Mouse (Mus musculus) intestine, postnatal 0 days (tissue): ENCODE results near the gene Pcnx2. TPM values are rescaled to one million over a fixed set of nuclear protein-coding genes. Genes with fewer than 3 reads are reported as not detected.

Source experiments
- ATAC-seq: fragments of 200-750 bp; cut with Nextera tagmentation; 2 replicates; pipeline ENCODE4 v1.8.0; 2017; ENCODE audit warnings: mild to moderate bottlenecking, moderate TSS enrichment, moderate library complexity
- H3K27ac ChIP-seq: fragments of 300-500 bp; sonication (generic); 2 replicates; pipeline ENCODE4 v1.5.1; 2014; ENCODE audit warnings: mild to moderate bottlenecking, low read depth, low read length, moderate library complexity
- H3K27me3 ChIP-seq: fragments of 300-500 bp; sonication (generic); replicated peaks from 2 replicates; pipeline ENCODE4 v1.6.1; 2014; ENCODE audit warnings: low read length, mixed read lengths; ENCODE audit not compliant: control insufficient read depth, insufficient read depth
- H3K36me3 ChIP-seq: fragments of 300-500 bp; sonication (generic); 2 replicates; pipeline ENCODE4 v1.6.1; 2014; ENCODE audit warnings: mild to moderate bottlenecking, moderate library complexity; ENCODE audit not compliant: control insufficient read depth, insufficient read depth
- H3K4me1 ChIP-seq: fragments of 300-500 bp; sonication (generic); replicated peaks from 2 replicates; pipeline ENCODE4 v1.6.1; 2014; ENCODE audit warnings: antibody characterized with exemption, low read length, mixed read lengths; ENCODE audit not compliant: control insufficient read depth, insufficient read depth
- H3K4me2 ChIP-seq: fragments of 300-500 bp; sonication (generic); replicated peaks from 2 replicates; pipeline ENCODE4 v1.6.1; 2014; ENCODE audit warnings: low read depth, mild to moderate bottlenecking, moderate library complexity
- H3K4me3 ChIP-seq: fragments of 300-500 bp; sonication (generic); 2 replicates; pipeline ENCODE4 v1.5.1; 2014; ENCODE audit warnings: low read depth, low read length
- H3K9ac ChIP-seq: fragments of 300-500 bp; sonication (generic); 2 replicates; pipeline ENCODE4 v1.6.1; 2014; ENCODE audit warnings: mild to moderate bottlenecking, low read depth, low read length
- H3K9me3 ChIP-seq: fragments of 300-500 bp; sonication (generic); 2 replicates; pipeline ENCODE4 v1.6.1; 2016; ENCODE audit warnings: mixed run types; ENCODE audit not compliant: control insufficient read depth
- CTCF ChIP-seq: sonication (generic); IDR thresholded peaks from 2 replicates; pipeline ENCODE4 v1.5.1; 2016; ENCODE audit warnings: low read depth, mild to moderate bottlenecking, control low read depth, antibody characterized with exemption, moderate library complexity
- WGBS: fragments of 180-500 bp; shearing (Covaris S2); extraction: QIAGEN DNeasy Blood & Tissue Kit; methylation state at CpG from one replicate; pipeline ENCODE4 v1.1.7; 2014; 5-methylcytosine and 5-hydroxymethylcytosine counted together
- polyA plus RNA-seq: library from polyadenylated mRNA; unstranded; fragments of >200 nt; fragmentation: Nextera tagmentation; extraction: Ambion mirVana; gene quantifications from 2 replicates; pipeline ENCODE4 v1.2.1, GENCODE M21; 2015

Gene Pcnx2
- polyA plus RNA-seq, 1 experiment from 2014 or later = 0.29 TPM

DNA sequence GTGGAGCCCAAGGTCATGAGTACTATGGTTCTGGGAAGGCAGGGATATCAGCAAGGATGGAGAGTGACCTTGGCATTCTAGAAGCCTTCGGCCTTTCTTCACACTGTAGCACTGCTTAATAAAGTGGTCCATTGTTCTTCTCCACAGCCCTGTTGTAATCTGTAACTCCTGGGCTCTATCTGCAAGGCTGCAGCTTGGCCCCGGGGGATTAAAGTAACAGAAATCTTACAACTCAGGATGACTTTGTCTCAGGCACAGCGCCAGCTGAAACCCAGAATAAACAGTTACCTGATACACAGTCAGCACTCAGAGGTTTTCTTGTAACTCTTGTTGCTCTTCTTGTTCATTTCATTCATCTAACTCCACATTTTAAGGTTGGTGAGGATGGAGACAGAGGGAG lies 4.4 kb upstream of the Pcnx2 start:
- H3K9ac ChIP-seq = no peak overlapping the region
- no peak for TF ChIP-seq CTCF
- no peak for ATAC-seq

DNA sequence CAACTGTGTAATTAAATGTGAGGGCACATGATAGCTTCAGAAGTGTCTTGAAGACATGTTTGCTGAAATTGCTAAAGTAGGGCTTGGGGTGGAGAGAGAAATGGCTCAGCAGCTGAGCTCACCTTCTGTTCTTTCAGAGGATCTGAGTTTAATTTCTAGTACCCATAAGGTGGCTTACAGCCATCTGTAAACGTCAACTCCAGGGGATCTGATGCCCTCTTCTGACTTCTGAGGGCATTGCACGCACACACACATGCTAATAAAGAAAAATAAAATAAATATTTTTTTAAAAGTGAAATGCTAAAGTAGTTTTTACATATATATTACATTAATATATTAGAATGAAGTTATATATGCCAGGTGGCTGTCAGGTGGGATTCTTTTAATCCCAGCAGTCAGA lies 3.0 kb upstream of the Pcnx2 start:
- ATAC-seq = no peak

More for the DNA sequence above, 4.4 kb upstream of the Pcnx2 start:
- 42% methylated on average over 3 of the region's 3 CpGs for WGBS
- H3K9me3 ChIP-seq = no peaks in the 10 kb centered on the region
- no peak overlapping the region for H3K4me2 ChIP-seq
- peaks cover 12% of the 10 kb centered on the region for H3K27me3 ChIP-seq
- H3K4me1 ChIP-seq = no peaks in the 10 kb centered on the region
- H3K36me3 ChIP-seq = no peaks in the 10 kb centered on the region
- no peak overlapping the region for H3K4me3 ChIP-seq
- H3K27ac ChIP-seq = no peak overlapping the region

DNA sequence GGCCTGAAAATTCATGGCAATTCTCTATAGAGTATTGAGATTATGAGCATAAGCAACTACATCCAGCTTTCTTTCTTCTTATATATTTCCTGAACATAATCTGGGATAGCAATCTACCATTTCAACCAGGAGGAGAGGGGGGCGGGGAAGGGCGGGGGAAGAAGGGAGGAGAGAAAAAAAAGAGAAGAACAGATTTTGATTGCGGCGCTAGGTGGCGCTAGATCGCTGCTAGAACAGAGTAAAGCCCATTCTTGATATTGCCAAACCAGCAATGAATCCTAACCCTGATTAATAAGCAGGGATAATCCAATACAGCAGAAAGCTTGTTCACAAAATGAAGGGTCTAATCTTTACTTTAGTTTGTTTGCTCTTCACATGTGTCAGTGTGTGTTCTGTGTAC lies 782 bp upstream of the Pcnx2 start:
- peak; percentile 78 for TF ChIP-seq CTCF
- no peak for ATAC-seq
- Histone ChIP-seq H3K36me3 (no peaks in the 10 kb centered on the region), H3K4me2 (peak overlapping the region; percentile 33), H3K9me3 (no peaks in the 10 kb centered on the region), H3K4me3 (no peak overlapping the region), H3K4me1 (no peaks in the 10 kb centered on the region), H3K27me3 (peaks cover 13% of the 10 kb centered on the region), H3K9ac (no peak overlapping the region), H3K27ac (no peak overlapping the region)
- under 1% methylated on average over 6 of the region's 6 CpGs for WGBS

More for the DNA sequence above, 3.0 kb upstream of the Pcnx2 start:
- H3K27ac ChIP-seq = no peak overlapping the region
- peak; percentile 59 for TF ChIP-seq CTCF
- H3K27me3 ChIP-seq = peaks cover 13% of the 10 kb centered on the region
- H3K9me3 ChIP-seq = no peaks in the 10 kb centered on the region
- no peaks in the 10 kb centered on the region for H3K36me3 ChIP-seq
- no peak overlapping the region for H3K4me2 ChIP-seq
- H3K4me1 ChIP-seq = no peaks in the 10 kb centered on the region
- no peak overlapping the region for H3K4me3 ChIP-seq
- H3K9ac ChIP-seq = no peak overlapping the region
- 23% methylated on average over 2 of the region's 2 CpGs for WGBS

DNA sequence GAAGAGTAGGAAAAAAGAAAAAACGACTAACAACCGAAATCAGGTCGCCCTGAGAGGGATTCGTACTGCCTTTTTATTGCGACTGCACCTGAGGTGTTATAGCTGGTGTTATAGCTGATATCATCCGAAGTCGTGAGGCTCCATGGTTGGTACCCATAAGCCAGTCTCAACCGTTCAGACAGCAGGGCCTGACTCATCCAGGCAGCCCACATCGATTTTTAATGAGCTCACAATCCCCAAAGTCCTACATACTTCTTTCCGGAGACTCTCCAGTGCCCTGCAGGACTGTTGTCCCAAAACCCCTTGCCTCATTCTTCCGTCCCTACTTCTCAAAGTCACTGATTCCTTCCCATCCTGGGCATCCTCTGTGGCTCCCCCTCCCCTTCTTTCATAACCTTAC lies 729 bp downstream of the Pcnx2 start:
- no peaks in the 10 kb centered on the region for H3K4me1 ChIP-seq
- H3K4me2 ChIP-seq = no peak overlapping the region
- peaks cover 13% of the 10 kb centered on the region for H3K27me3 ChIP-seq
- no peak for TF ChIP-seq CTCF
- H3K9me3 ChIP-seq = no peaks in the 10 kb centered on the region
- ATAC-seq = no peak
- no peaks in the 10 kb centered on the region for H3K36me3 ChIP-seq
- no peak overlapping the region for H3K9ac ChIP-seq
- no peak overlapping the region for H3K4me3 ChIP-seq
- 71% methylated on average over 11 of the region's 11 CpGs for WGBS
- H3K27ac ChIP-seq = no peak overlapping the region

DNA sequence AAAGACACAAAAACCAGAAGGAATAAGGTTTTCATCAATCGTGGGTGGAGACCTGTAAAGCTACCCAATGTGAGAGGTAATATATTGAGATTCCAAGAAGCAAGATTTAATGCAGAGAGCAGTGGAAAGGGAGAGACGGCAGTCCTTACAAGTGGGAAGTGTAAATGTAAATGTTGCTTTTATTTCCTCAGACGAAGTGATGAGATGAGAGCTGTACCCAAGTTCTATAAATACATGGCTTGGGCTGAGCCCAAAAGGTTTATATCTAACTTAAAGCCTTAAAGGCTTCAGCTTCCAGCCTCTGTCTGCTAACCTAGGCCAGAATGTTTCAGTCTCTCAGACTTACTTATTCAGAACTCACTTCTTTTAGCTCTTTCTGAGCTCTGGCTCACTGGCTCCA lies 8.2 kb downstream of the Pcnx2 start:
- Histone ChIP-seq H3K4me3 (no peak overlapping the region), H3K27me3 (no peaks in the 10 kb centered on the region), H3K9ac (no peak overlapping the region), H3K4me1 (no peaks in the 10 kb centered on the region), H3K36me3 (no peaks in the 10 kb centered on the region), H3K4me2 (no peak overlapping the region), H3K27ac (no peak overlapping the region), H3K9me3 (no peaks in the 10 kb centered on the region)
- no peak for ATAC-seq
- 73% methylated on average over 3 of the region's 3 CpGs for WGBS
- TF ChIP-seq CTCF = no peak

DNA sequence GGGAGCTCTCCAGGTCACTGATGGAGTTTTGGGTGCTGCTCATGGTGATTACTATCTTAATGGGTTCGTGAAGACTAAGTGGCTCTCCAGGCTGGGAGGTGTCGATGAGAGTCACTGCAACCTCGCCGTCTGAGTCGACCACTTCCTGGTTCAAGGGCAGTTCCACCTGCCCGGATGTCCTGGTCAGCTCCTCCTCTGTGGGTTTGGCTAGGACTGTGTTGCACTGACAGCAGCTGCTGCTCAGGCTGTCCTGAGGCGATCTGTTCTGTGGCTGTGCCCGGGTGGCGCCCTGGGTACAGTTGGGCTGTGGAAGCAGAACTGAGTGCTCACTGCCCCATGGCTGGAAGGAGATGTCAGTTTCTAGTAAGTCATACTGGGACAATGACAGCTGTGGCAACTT lies 10.6 kb downstream of the Pcnx2 start:
- Histone ChIP-seq H3K4me3 (no peak overlapping the region), H3K9ac (no peak overlapping the region), H3K9me3 (no peaks in the 10 kb centered on the region), H3K27ac (no peak overlapping the region), H3K36me3 (no peaks in the 10 kb centered on the region), H3K4me2 (no peak overlapping the region), H3K4me1 (no peaks in the 10 kb centered on the region), H3K27me3 (no peaks in the 10 kb centered on the region)
- no peak for ATAC-seq
- 75% methylated on average over 9 of the region's 9 CpGs for WGBS
- TF ChIP-seq CTCF = no peak

DNA sequence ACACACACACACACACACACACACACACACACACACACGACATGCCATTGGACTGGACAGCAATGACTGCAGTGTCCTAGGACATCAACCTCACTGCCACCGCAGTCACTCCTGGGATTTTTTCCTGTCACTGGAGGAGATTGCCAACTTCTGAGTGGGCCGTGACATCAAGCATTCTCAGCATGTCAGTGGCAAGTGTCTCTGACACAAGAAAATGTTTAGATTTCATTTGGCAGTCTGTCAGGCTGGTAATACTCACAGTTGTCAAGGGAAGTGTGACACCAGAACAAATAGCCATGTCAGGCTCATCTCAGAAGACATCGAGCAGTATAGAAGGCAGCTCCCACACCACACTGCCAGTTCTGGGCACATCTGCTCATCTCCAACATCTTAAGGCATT lies 17.7 kb downstream of the Pcnx2 start:
- Histone ChIP-seq H3K9ac (no peak overlapping the region), H3K27ac (no peak overlapping the region), H3K4me1 (no peaks in the 10 kb centered on the region), H3K4me3 (no peak overlapping the region), H3K27me3 (no peaks in the 10 kb centered on the region), H3K4me2 (no peak overlapping the region), H3K9me3 (no peaks in the 10 kb centered on the region), H3K36me3 (no peaks in the 10 kb centered on the region)
- TF ChIP-seq CTCF = no peak
- 85% methylated on average over 4 of the region's 4 CpGs for WGBS
- ATAC-seq = no peak
